Mouse (Mus musculus) brain, embryonic 14.5 days (tissue): Measurements from ENCODE around the gene Hmga1.

Experiments used
- CTCF ChIP-seq: fragments of 200-500 bp; IDR thresholded peaks from 2 replicates; pipeline ENCODE4 v1.5.1; 2012; ENCODE audit warnings: inconsistent platforms, mild to moderate bottlenecking, moderate library complexity, borderline replicate concordance; ENCODE audit not compliant: insufficient read depth, insufficient read length; ENCODE audit errors: extremely low read depth
- POLR2A ChIP-seq: fragments of 200-500 bp; IDR thresholded peaks from 2 replicates; pipeline ENCODE4 v1.6.1; 2012; ENCODE audit warnings: mild to moderate bottlenecking, inconsistent platforms, borderline replicate concordance; ENCODE audit not compliant: poor library complexity, insufficient read depth, insufficient read length, severe bottlenecking; ENCODE audit errors: extremely low read depth

DNA sequence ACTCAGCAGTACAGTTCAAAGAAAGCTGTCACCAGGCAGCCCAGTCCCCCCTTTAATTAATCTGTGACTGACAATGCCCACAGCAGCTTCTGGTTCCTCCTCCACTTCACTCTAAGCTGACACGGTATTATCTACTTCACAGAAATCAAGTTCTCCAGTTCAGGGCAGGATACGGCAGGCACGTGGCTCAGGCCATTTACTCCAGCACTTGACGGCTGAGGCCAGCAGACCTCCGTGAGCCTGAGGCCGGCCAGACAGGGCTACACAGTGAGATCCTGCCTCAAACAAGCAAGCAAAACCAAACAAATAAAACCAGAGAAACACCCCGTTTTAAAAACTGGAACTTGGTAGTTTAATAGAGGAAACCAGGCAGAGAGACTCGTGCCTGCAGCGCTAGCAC is 30.4 kb downstream of the Hmga1 start:
- TF ChIP-seq CTCF (no peak), POLR2A (no peak)
